Mouse (Mus musculus): ENCODE measurements at regions not wholly inside any gene's neighbourhood (a gene's known extent, or its start where the extent isn't known, plus 50 kb on each side); places are given as distances from the start of the nearest gene placed in this dataset.

DNA sequence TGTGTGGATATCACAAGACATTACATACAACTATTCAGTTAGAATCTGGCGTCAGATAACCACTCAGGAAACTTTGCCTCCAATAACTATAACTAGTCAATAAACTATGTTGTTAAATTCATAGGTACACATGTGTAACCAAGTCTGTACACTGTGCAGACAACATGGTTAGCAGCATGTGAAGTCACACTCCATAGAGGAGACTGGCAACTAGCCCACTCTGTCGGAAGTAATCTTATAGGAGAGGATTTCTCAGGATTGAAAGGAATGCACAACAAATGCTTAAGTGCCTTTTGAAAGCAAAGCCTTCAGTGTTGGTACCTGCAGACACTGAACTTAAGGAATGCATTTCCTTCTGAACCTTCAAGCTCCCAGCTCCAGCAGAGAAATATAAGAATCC, 693.0 kb upstream of the Ptbp2 start:
- no peak for TF ChIP-seq USF2 (conservative IDR thresholded peaks at IDR 0.05; ENCODE audit: low read depth, low read length)
- TF ChIP-seq TCF12 (IDR thresholded peaks at IDR 0.05; ENCODE audit: low read depth, low read length) = no peak
- TF ChIP-seq ZC3H11A (IDR thresholded peaks at IDR 0.05; ENCODE audit: low read depth, low read length) = no peak
- no peak for TF ChIP-seq CHD1 (IDR thresholded peaks at IDR 0.05; ENCODE audit: low read depth, low read length)
- TF ChIP-seq CTCF (conservative IDR thresholded peaks at IDR 0.05 in 1 of 2, IDR thresholded peaks at IDR 0.05 in 1 of 2; ENCODE audit: low read depth in 2 of 2, low read length in 2 of 2) = no peak
- no peak for TF ChIP-seq POLR2A (IDR thresholded peaks at IDR 0.05; ENCODE audit: low read depth, low read length)
- no peak for TF ChIP-seq UBTF (IDR thresholded peaks at IDR 0.05; ENCODE audit: low read depth, low read length)
- no peak for TF ChIP-seq HCFC1 (IDR thresholded peaks at IDR 0.05; ENCODE audit: low read depth, low read length)
- no peak for TF ChIP-seq JUND (conservative IDR thresholded peaks at IDR 0.05; ENCODE audit: low read depth, low read length)
- TF ChIP-seq USF1 (IDR thresholded peaks at IDR 0.05; ENCODE audit: low read depth, low read length) = no peak
- no peak for TF ChIP-seq SIN3A (IDR thresholded peaks at IDR 0.05; ENCODE audit: low read length)
- TF ChIP-seq KAT2A (IDR thresholded peaks at IDR 0.05; ENCODE audit: insufficient replicate concordance, low read length) = no peak
